Mouse (Mus musculus): ENCODE measurements at regions not wholly inside any gene's neighbourhood (a gene's known extent, or its start where the extent isn't known, plus 50 kb on each side); places are given as distances from the start of the nearest gene placed in this dataset.

- intact Hi-C loops (cut with DNase I), result no loop called here
- no peak overlapping the region for H3K4me3 ChIP-seq
- no peak overlapping the region for H3K27ac ChIP-seq
- no peak for TF ChIP-seq CTCF (IDR thresholded peaks at IDR 0.05)
- no peak for DNase-seq
Observed at GRCm38 (mm10) chr2:142964340-142964739, 63.0 kb upstream of the Kif16b start.

GRCm38 (mm10) chr2:142967250-142967649, 65.9 kb upstream of the Kif16b start:
- peak; percentile 56 for DNase-seq
- no peak overlapping the region for H3K4me3 ChIP-seq
- TF ChIP-seq CTCF (IDR thresholded peaks at IDR 0.05), result peak; percentile 84
- H3K27ac ChIP-seq, result no peak overlapping the region
- intact Hi-C loops (cut with DNase I), result loop anchor here (1.0 to 5.0 kb wide), 2 partner anchors 108 to 125 kb away; no protein-coding TSS in a partner anchor

- Histone ChIP-seq H3K4me3 (no peak overlapping the region), H3K27ac (no peak overlapping the region)
- intact Hi-C loops (cut with DNase I), result no loop called here
- TF ChIP-seq CTCF (IDR thresholded peaks at IDR 0.05), result no peak
- no peak for DNase-seq
Observed at GRCm38 (mm10) chr2:142980771-142981170, 79.4 kb upstream of the Kif16b start.

DNA sequence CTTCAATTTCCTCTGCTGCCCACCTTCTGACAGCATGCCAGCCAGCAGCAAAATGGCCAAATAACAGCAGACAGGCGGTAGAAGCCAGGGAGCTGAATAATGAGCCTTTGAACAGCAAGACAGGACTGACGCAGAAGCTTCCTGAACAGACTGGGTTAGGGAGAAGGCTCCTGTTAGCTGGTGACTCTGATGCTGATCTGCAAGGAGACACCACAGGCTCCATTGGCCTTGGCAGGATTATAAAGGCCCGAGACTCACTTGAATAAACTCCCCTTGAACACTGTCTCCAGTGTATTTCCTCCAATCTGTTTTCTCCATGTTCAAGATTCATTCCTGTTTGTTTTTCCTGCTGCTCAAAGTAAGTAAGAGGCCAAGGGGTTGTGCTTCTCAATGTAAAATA, 74.1 kb upstream of the Snrpb2 start:
- Histone ChIP-seq H3K4me3 (no peak overlapping the region), H3K27ac (no peak overlapping the region)
- no peak for DNase-seq
- no peak for TF ChIP-seq CTCF (IDR thresholded peaks at IDR 0.05)
- intact Hi-C loops (cut with DNase I), result no loop called here

DNA sequence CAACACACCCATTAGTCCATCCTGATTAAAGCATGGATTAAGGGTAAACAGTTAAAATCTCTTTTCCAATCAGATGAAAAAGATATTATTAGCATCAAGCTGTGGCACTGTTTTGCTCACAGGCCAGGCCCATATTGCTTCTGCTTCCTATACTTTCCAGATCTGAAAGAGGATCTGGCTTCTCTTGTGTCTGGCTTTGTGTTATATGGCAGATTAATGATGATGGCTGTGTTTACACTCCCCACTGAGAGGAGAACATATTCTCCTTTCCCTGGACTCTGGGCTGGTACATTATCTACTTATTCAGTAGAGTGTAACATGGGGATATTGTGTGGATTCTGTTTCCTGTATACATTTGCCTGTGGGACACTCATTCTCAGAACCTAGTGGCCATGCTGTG, 66.8 kb upstream of the Snrpb2 start:
- intact Hi-C loops (cut with DNase I), result no loop called here
- Histone ChIP-seq H3K27ac (no peak overlapping the region), H3K4me3 (no peak overlapping the region)
- no peak for DNase-seq
- TF ChIP-seq CTCF (IDR thresholded peaks at IDR 0.05), result no peak

DNA sequence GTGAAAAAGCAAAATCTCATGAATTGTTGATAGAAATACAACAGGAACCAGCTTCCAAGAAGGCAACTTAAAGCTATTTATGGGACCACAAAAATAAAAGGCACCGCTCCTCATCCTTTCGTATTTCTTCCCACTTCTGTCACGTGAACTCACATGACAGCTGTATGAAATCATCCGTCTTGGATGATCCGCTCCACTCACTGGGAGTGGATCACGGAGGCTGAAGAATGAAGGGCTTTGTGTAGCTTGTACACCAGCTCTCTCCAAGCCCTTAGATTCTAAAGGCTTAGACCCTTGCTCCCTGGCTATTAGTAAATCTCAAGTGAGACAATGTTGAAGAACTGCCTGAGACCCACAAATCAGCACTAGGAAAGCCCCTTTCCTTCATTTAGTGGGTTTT, 60.0 kb upstream of the Snrpb2 start:
- no peak overlapping the region for H3K27ac ChIP-seq
- intact Hi-C loops (cut with DNase I), result no loop called here
- no peak for DNase-seq
- H3K4me3 ChIP-seq, result no peak overlapping the region
- no peak for TF ChIP-seq CTCF (IDR thresholded peaks at IDR 0.05)

GRCm38 (mm10) chr2:143003341-143003740, 59.5 kb upstream of the Snrpb2 start:
- TF ChIP-seq CTCF (IDR thresholded peaks at IDR 0.05), result no peak
- DNase-seq, result no peak
- H3K27ac ChIP-seq, result no peak overlapping the region
- H3K4me3 ChIP-seq, result no peak overlapping the region
- intact Hi-C loops (cut with DNase I), result no loop called here

GRCm38 (mm10) chr2:143011380-143011779, 51.5 kb upstream of the Snrpb2 start:
- no peak for DNase-seq
- intact Hi-C loops (cut with DNase I), result no loop called here
- no peak for TF ChIP-seq CTCF (IDR thresholded peaks at IDR 0.05)
- no peak overlapping the region for H3K4me3 ChIP-seq
- H3K27ac ChIP-seq, result no peak overlapping the region
